Mouse (Mus musculus) B cell, adult 62 days (primary cell): ENCODE measurements around the gene Mtmr14. TPM values are rescaled to one million over a fixed set of nuclear protein-coding genes. Genes with fewer than 3 reads are reported as not detected.

ENCODE experiments used
- total RNA-seq: library from RNA; stranded (reverse); gene quantifications from 4 replicates; pipeline ENCODE4 v1.2.4, GENCODE M21; 2023

Gene Mtmr14
- 50.6 to 67.4 TPM (median 55.5 TPM) in 4 replicates for total RNA-seq

DNA sequence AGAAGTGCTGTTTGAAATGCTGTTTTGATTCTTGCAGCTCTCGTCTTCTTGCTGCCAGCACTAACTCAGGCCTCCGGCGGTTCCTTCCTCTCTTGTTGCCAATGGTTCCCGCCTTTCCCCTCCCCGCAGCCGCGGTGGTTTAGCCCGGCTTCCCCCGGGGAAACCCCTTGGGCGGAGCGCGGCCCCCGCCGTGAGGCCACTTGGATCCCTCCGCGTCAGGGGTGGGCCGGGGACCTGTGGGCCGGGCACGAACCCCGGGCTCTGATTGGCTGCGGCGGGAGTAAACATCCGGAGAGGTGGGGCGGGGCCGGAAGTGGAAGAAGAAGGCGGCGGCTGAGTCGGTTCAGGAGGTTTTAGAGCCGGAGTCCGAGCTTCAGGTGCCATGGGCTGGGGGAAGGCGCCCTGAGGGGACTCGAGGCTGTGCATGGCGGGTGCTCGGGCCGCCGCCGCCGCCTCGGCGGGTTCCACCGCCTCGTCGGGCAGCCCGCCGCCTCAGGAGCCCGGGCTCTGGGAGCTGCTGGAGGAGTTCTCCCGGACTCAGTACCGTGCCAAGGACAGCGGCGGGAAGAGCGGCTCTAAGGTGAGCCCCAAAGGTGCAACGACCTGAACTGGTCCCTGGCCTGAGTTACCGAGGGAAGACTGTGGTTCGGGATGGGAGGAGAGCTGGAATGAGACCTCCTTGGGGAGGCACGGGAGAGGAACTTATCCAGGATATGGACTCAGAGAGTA, at the start of gene Mtmr14:
Gene Mtmr14 (plus strand): TSS at position 302 of the 729 bp plus-strand sequence.

DNA sequence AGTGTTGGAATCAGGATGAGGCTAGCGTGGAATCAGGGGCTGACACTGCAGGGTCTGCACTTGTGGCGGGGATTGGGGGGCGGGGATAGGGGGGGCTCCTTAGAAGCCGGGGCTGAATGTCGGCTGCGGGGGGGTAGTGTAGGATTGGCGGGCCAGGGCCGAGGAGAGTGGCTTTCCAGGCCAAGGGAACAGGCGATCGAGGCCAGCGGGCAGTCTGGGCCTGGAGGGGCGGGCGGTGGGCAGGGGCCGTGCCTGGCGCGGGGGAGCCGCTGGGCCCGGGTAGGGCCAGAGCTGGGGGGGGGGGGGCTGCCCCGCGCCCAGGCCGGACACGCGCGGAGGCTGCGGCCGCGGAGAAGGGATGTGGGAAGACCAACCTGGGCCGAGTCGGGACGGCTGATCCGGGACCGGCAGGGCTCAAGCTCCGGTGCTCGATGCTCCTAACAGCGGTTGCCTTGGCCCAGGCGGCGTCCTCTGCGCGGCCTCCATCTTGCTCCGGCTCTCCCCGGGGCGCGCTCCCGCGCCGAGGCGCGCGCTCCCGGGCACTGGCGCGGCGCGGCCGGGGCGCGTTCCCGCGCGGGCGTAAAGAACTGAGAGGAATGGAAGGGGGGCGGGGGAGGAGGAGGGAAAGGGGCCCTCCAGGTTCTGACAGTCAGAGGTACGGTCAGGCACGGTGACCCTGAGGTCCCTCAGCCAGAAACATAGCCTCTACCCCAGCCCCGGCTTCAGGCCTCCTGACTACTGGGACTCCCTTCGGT, 42.6 kb upstream of the Mtmr14 start, which contains the start of gene Lhfpl4:
Gene Lhfpl4 (minus strand): TSS at position 544 of the 755 bp plus-strand sequence.

GRCm38 (mm10) chr6:113282101-113282802, 44.6 kb downstream of the Mtmr14 start, which contains the start of gene Cpne9:
Gene Cpne9, plus strand, starts transcription at chr6:113282307.

GRCm38 (mm10) chr6:113306986-113307349, 69.3 kb downstream of the Mtmr14 start, which contains the start of gene Brpf1:
Gene Brpf1, plus strand, starts transcription at chr6:113307137.

GRCm38 (mm10) chr6:113326533-113327315, 89.1 kb downstream of the Mtmr14 start, which contains the start of gene Ogg1:
Gene Ogg1, plus strand, starts transcription at chr6:113326972.

Other genes starting within 250 kb of the Mtmr14 start
- gene Thumpd3, start 191.6 kb upstream of the Mtmr14 start, total RNA-seq: 43.3 to 51.5 TPM (median 49.0 TPM) in 4 replicates
- 132 to 136 TPM (median 134 TPM) in 4 replicates for gene Setd5, start 160.5 kb upstream of the Mtmr14 start, total RNA-seq
- 0.54 to 2.4 TPM (median 0.97 TPM) in 4 replicates for gene Lhfpl4, start 42.5 kb upstream of the Mtmr14 start, total RNA-seq
- 1.5 to 3.2 TPM (median 2.4 TPM) in 4 replicates for gene Cpne9, start 44.5 kb downstream of the Mtmr14 start, total RNA-seq
- 66.6 to 68.3 TPM (median 67.0 TPM) in 4 replicates for gene Brpf1, start 69.3 kb downstream of the Mtmr14 start, total RNA-seq
- 10.0 to 17.1 TPM (median 12.4 TPM) in 4 replicates for gene Ogg1, start 89.1 kb downstream of the Mtmr14 start, total RNA-seq
- gene Camk1, start 106.1 kb downstream of the Mtmr14 start, total RNA-seq: 0.89 to 1.4 TPM (median 1.2 TPM) in 3 of 4 replicates, not detected in the other
- gene Tada3, start 140.0 kb downstream of the Mtmr14 start, total RNA-seq: 26.6 to 32.6 TPM (median 28.8 TPM) in 4 replicates
- gene Arpc4, start 140.3 kb downstream of the Mtmr14 start, total RNA-seq: 243 to 268 TPM (median 249 TPM) in 4 replicates
- gene Ttll3, start 151.4 kb downstream of the Mtmr14 start, total RNA-seq: 32.4 to 41.0 TPM (median 37.4 TPM) in 4 replicates
- gene Rpusd3, start 181.5 kb downstream of the Mtmr14 start, total RNA-seq: 10.5 to 20.9 TPM (median 13.6 TPM) in 4 replicates
- not detected in 4 replicates for gene Cidec, start 197.9 kb downstream of the Mtmr14 start, total RNA-seq
- 16.2 to 23.5 TPM (median 20.8 TPM) in 4 replicates for gene Jagn1, start 204.7 kb downstream of the Mtmr14 start, total RNA-seq
- not detected in 4 replicates for gene Il17re, start 220.6 kb downstream of the Mtmr14 start, total RNA-seq
- gene Il17rc, start 233.6 kb downstream of the Mtmr14 start, total RNA-seq: not detected in 4 replicates
- 15.5 to 21.0 TPM (median 16.6 TPM) in 4 replicates for gene Creld1, start 245.5 kb downstream of the Mtmr14 start, total RNA-seq